Mouse (Mus musculus) G1E (cell line): ENCODE measurements around the gene Rffl.

Source experiments
- CTCF ChIP-seq: IDR thresholded peaks from 2 replicates; pipeline ENCODE4 v1.5.1; 2012; ENCODE audit warnings: low read depth, low read length, inconsistent platforms, mixed read lengths
- GATA1 ChIP-seq: IDR thresholded peaks from 2 replicates; pipeline ENCODE4 v1.6.1; 2012; ENCODE audit warnings: borderline replicate concordance, low read length, inconsistent platforms, mixed read lengths
- POLR2AphosphoS5 ChIP-seq: IDR thresholded peaks from 2 replicates; pipeline ENCODE4 v1.6.1; 2012; ENCODE audit warnings: low read depth, low read length, inconsistent platforms; ENCODE audit not compliant: insufficient replicate concordance
- TAL1 ChIP-seq: conservative IDR thresholded peaks from 2 replicates; pipeline ENCODE4 v1.6.1; 2012; ENCODE audit warnings: low read depth, low read length, inconsistent platforms, mixed read lengths

DNA sequence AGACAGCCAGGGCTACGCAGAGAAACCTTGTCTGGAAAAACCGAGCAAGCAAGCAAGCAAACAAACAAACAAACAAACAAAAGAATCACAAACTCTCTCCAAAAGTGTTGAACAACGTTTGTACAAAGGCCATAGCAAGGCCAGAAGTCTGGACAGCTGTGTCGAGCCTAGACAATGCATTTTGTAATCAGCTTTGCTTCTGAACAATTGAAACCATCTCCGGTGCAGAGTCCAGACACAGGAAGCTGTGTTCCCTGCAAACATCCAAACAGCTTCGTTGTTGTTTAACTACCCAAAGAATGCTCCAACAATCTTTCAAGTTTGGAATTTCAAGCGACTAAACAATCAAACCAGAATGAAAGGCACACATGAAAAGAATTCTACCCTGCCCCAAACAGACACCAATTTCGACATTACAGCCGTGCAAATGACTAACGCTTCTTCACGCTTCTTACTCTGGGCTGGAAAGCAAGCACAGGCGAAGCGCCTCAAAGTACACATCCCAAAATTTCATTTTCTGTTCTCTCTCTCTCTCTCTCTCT lies 13.6 kb downstream of the Rffl start:
- TF ChIP-seq POLR2AphosphoS5 (no peak), CTCF (no peak), GATA1 (no peak), TAL1 (no peak)
